ENCODE assay signal across 7 mouse cellular contexts in genomic region chr2:34372305-34373301, GRCm38 (mm10). TPM values are rescaled to one million over a fixed set of nuclear protein-coding genes. Genes with fewer than 3 reads are reported as not detected.
A peak's percentile ranks its signal among the peaks of the same experiment; 100 is the strongest.
DNase-seq lines count a peak whose midpoint lies in the region; ATAC-seq lines count a peak whose summit lies in the region.

Gene Pbx3 (minus strand): TSS chr2:34373142.

- H3K9me3 ChIP-seq in embryonic facial prominence, embryonic 10.5 days = no peaks in the 10 kb centered on the region
- H3K9me3 ChIP-seq in limb, embryonic 11.5 days (ENCODE audit: control insufficient read depth, low read length) = no peaks in the 10 kb centered on the region
- no peaks in the 10 kb centered on the region for H3K9me3 ChIP-seq in midbrain, embryonic 14.5 days (ENCODE audit: control insufficient read depth, low read length)

- H3K9ac ChIP-seq in limb, embryonic 11.5 days (ENCODE audit: low read length) = peak within 1 kb of the TSS; percentile 95
- H3K9ac ChIP-seq in midbrain, embryonic 14.5 days (replicated peaks; ENCODE audit: low read length) = peak within 1 kb of the TSS; percentile 98

- under 1% methylated on average over 100 of the region's 102 CpGs for WGBS in embryonic facial prominence, embryonic 10.5 days
- WGBS in limb, embryonic 11.5 days = under 1% methylated on average over 47 of the region's 102 CpGs
- under 1% methylated on average over 74 of the region's 102 CpGs for WGBS in midbrain, embryonic 14.5 days

- DNase-seq in adrenal gland, postnatal 10 days = peak; percentile 99
- peak; percentile 99 for DNase-seq in embryonic facial prominence, embryonic 10.5 days (ENCODE audit: low spot score)
- DNase-seq in heart, adult 11 months = peak; percentile 100
- DNase-seq in kidney, adult 18-20 months = peak; percentile 98
- peak; percentile 98 for DNase-seq in limb, embryonic 11.5 days (ENCODE audit: low spot score)
- DNase-seq in midbrain, embryonic 14.5 days = peak; percentile 98
- DNase-seq in spleen, adult 18-20 months = peak; percentile 95 to 99

- H3K4me2 ChIP-seq in limb, embryonic 11.5 days (ENCODE audit: low read depth, severe bottlenecking) = peak within 1 kb of the TSS; percentile 88
- H3K4me2 ChIP-seq in midbrain, embryonic 14.5 days (ENCODE audit: low read length) = peak within 1 kb of the TSS; percentile 92

- peak; percentile 94 for ATAC-seq in limb, embryonic 11.5 days (ENCODE audit: insufficient number of reproducible peaks, low FRiP score, low TSS enrichment, low read depth)
- ATAC-seq in midbrain, embryonic 14.5 days (ENCODE audit: low FRiP score, low TSS enrichment) = peak; percentile 91

- peak within 1 kb of the TSS; percentile 86 for H3K4me3 ChIP-seq in embryonic facial prominence, embryonic 10.5 days
- H3K4me3 ChIP-seq in limb, embryonic 11.5 days (ENCODE audit: low read depth, low read length) = peak within 1 kb of the TSS; percentile 76
- H3K4me3 ChIP-seq in midbrain, embryonic 14.5 days (replicated peaks; ENCODE audit: low read depth, low read length) = peak within 1 kb of the TSS; percentile 87

- peak within 1 kb of the TSS; percentile 96 for H3K27ac ChIP-seq in embryonic facial prominence, embryonic 10.5 days (replicated peaks)
- peak within 1 kb of the TSS; percentile 97 for H3K27ac ChIP-seq in limb, embryonic 11.5 days (replicated peaks; ENCODE audit: low read depth, low read length)
- peak within 1 kb of the TSS; percentile 98 for H3K27ac ChIP-seq in midbrain, embryonic 14.5 days (replicated peaks; ENCODE audit: low read depth, low read length)

- no peaks in the 10 kb centered on the region for H3K36me3 ChIP-seq in embryonic facial prominence, embryonic 10.5 days (replicated peaks)
- no peaks in the 10 kb centered on the region for H3K36me3 ChIP-seq in limb, embryonic 11.5 days (ENCODE audit: control insufficient read depth, insufficient read depth, low read length)
- no peaks in the 10 kb centered on the region for H3K36me3 ChIP-seq in midbrain, embryonic 14.5 days (ENCODE audit: control insufficient read depth, insufficient read depth, low read length)

- H3K27me3 ChIP-seq in embryonic facial prominence, embryonic 10.5 days (replicated peaks; ENCODE audit: low read depth, poor library complexity, severe bottlenecking) = 0 out of 2 replicates have a peak, but pooled peaks cover 7% of the 10 kb centered on the region
- no peaks in the 10 kb centered on the region for H3K27me3 ChIP-seq in limb, embryonic 11.5 days (ENCODE audit: control insufficient read depth, insufficient read depth, low read length)
- no peaks in the 10 kb centered on the region for H3K27me3 ChIP-seq in midbrain, embryonic 14.5 days (ENCODE audit: control insufficient read depth, insufficient read depth, low read length)

- peaks cover 42% of the 10 kb centered on the region for H3K4me1 ChIP-seq in embryonic facial prominence, embryonic 10.5 days
- H3K4me1 ChIP-seq in limb, embryonic 11.5 days (ENCODE audit: control insufficient read depth, insufficient read depth, low read length) = peaks cover 11% of the 10 kb centered on the region; the same call in 1 of the 2 replicates
- peaks cover 9% of the 10 kb centered on the region; the same call in 1 of the 2 replicates for H3K4me1 ChIP-seq in midbrain, embryonic 14.5 days (ENCODE audit: control insufficient read depth, insufficient read depth, low read length)

RNA-seq across cellular contexts. Expression of gene Pbx3, which starts in this region (rescaled TPM):
- total RNA-seq in adrenal gland, postnatal 10 days (2021) = 10 to 100 TPM; 56.3 to 71.9 TPM
- polyA plus RNA-seq in embryonic facial prominence, embryonic 10.5 days (2016; fragmentation: Nextera tagmentation; extraction: Ambion mirVana) = 36.7 and 38.9 TPM in 2 replicates
- polyA plus RNA-seq in limb, embryonic 11.5 days (2014; fragmentation: Nextera tagmentation; extraction: Ambion mirVana) = 33.5 and 35.0 TPM in 2 replicates
- 141 and 150 TPM in 2 replicates for polyA plus RNA-seq in midbrain, embryonic 14.5 days (2014; fragmentation: Nextera tagmentation; extraction: Ambion mirVana)

Comparison
In these comparisons a context has a peak if more than half of its experiments do, and no peak if none do; other contexts are left out.
1. Peak in every context shown above with its lines: DNase-seq, ATAC-seq, H3K4me3 ChIP-seq and H3K27ac ChIP-seq.